Mouse (Mus musculus) neural tube, embryonic 12.5 days (tissue): ENCODE results near the gene Anapc2. TPM values are rescaled to one million over a fixed set of nuclear protein-coding genes. Genes with fewer than 3 reads are reported as not detected.
A peak's percentile ranks its signal among the peaks of the same experiment; 100 is the strongest.

Experiments used
- ATAC-seq: fragments of 200-750 bp; cut with Nextera tagmentation; 2 replicates; pipeline ENCODE4 v1.8.0; 2017; ENCODE audit warnings: low read depth, mild to moderate bottlenecking, moderate TSS enrichment, moderate library complexity; ENCODE audit not compliant: low FRiP score
- H3K27ac ChIP-seq: fragments of 300-500 bp; sonication (generic); 2 replicates; pipeline ENCODE4 v1.5.1; 2016
- H3K27me3 ChIP-seq: fragments of 300-500 bp; sonication (generic); replicated peaks from 2 replicates; pipeline ENCODE4 v1.6.1; 2016; ENCODE audit warnings: mild to moderate bottlenecking
- H3K36me3 ChIP-seq: fragments of 300-500 bp; sonication (generic); 2 replicates; pipeline ENCODE4 v1.6.1; 2016; ENCODE audit warnings: mild to moderate bottlenecking
- H3K4me1 ChIP-seq: fragments of 300-500 bp; sonication (generic); 2 replicates; pipeline ENCODE4 v1.6.1; 2016
- H3K4me2 ChIP-seq: fragments of 300-500 bp; sonication (generic); replicated peaks from 2 replicates; pipeline ENCODE4 v1.6.1; 2016; ENCODE audit warnings: mild to moderate bottlenecking
- H3K4me3 ChIP-seq: fragments of 300-500 bp; sonication (generic); 2 replicates; pipeline ENCODE4 v1.5.1; 2016
- H3K9ac ChIP-seq: fragments of 300-500 bp; sonication (generic); 2 replicates; pipeline ENCODE4 v1.6.1; 2016; ENCODE audit warnings: mild to moderate bottlenecking
- H3K9me3 ChIP-seq: fragments of 300-500 bp; sonication (generic); 2 replicates; pipeline ENCODE4 v1.6.1; 2016; ENCODE audit warnings: mild to moderate bottlenecking
- WGBS: fragments of 180-500 bp; shearing (Covaris S2); methylation state at CpG from one replicate; pipeline ENCODE4 v1.1.7; 2016; 5-methylcytosine and 5-hydroxymethylcytosine counted together
- polyA plus RNA-seq: library from polyadenylated mRNA; unstranded; fragments of >200 nt; fragmentation: Nextera tagmentation; extraction: Ambion mirVana; gene quantifications from 2 replicates; pipeline ENCODE4 v1.2.1, GENCODE M21; 2016

Anapc2 gene
- polyA plus RNA-seq, 1 experiment from 2014 or later: 142 TPM

GRCm38 (mm10) chr2:25231038-25231437 lies 41.2 kb upstream of the Anapc2 start:
- Histone ChIP-seq H3K9ac (no peak overlapping the region), H3K9me3 (no peaks in the 10 kb centered on the region), H3K4me1 (peaks cover 6% of the 10 kb centered on the region), H3K4me2 (no peak overlapping the region), H3K27ac (no peak overlapping the region), H3K27me3 (peaks cover 9% of the 10 kb centered on the region; the same call in 1 of the 2 replicates), H3K4me3 (no peak overlapping the region), H3K36me3 (no peaks in the 10 kb centered on the region)
- ATAC-seq: no peak
- WGBS: 59% methylated on average over 12 of the region's 12 CpGs

GRCm38 (mm10) chr2:25233421-25233820 lies 38.9 kb upstream of the Anapc2 start:
- no peak for ATAC-seq
- no peaks in the 10 kb centered on the region for H3K36me3 ChIP-seq
- no peak overlapping the region for H3K4me3 ChIP-seq
- H3K27me3 ChIP-seq: peaks cover 9% of the 10 kb centered on the region; the same call in 1 of the 2 replicates
- H3K9me3 ChIP-seq: no peaks in the 10 kb centered on the region
- no peak overlapping the region for H3K4me2 ChIP-seq
- no peak overlapping the region for H3K27ac ChIP-seq
- no peak overlapping the region for H3K9ac ChIP-seq
- 79% methylated on average over 4 of the region's 4 CpGs for WGBS
- peaks cover 6% of the 10 kb centered on the region for H3K4me1 ChIP-seq

- peaks cover 9% of the 10 kb centered on the region; the same call in 1 of the 2 replicates for H3K27me3 ChIP-seq
- no peak within 1 kb of the TSS for H3K9ac ChIP-seq
- no peak within 1 kb of the TSS for H3K27ac ChIP-seq
- H3K4me1 ChIP-seq: peaks cover 1% of the 10 kb centered on the region
- no peaks in the 10 kb centered on the region for H3K36me3 ChIP-seq
- H3K4me2 ChIP-seq: no peak within 1 kb of the TSS
- no peaks in the 10 kb centered on the region for H3K9me3 ChIP-seq
- no peak within 1 kb of the TSS for H3K4me3 ChIP-seq
- 94% methylated on average over 3 of the region's 3 CpGs for WGBS
- no peak for ATAC-seq
Measured at GRCm38 (mm10) chr2:25234050-25234449, 38.2 kb upstream of the Anapc2 start, which contains the start of gene Slc34a3. Slc34a3 (minus strand) TSS chr2:25234364.

DNA sequence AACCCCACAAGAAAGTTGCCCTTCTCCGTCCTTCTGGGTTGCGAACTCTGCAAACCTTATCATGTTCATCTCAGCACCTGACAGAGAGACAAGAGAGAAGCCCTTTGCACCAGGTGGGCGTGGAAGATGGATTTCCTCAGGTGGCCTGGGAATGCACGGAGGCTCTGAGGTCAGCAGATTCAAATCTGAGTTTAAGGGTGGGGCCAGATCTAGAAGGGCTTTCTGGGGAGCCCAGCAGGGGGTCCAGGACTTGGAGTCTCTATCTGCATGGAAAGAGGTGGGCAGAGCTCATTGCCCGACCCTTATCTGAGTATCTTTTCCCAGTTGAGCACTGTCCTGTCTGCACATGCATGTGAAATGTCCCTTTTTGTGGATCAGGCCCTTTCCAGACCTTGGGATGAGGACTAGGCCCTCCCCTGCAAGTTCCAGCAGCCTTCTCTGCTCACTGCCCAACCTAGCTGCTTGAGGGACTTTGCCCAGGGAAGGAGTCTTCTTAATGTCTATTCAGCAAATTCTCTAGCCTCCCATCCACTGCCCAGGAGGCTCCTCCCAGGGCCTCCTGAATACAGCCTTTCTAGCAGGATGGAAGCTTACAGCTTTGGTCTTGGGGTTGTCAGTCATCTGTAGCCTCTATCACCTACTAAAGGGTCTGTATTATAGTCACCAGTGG lies 37.6 kb upstream of the Anapc2 start:
- no peaks in the 10 kb centered on the region for H3K4me1 ChIP-seq
- H3K4me2 ChIP-seq: no peak overlapping the region
- no peak overlapping the region for H3K4me3 ChIP-seq
- no peaks in the 10 kb centered on the region for H3K9me3 ChIP-seq
- H3K27ac ChIP-seq: no peak overlapping the region
- H3K27me3 ChIP-seq: peaks cover 9% of the 10 kb centered on the region; the same call in 1 of the 2 replicates
- H3K36me3 ChIP-seq: no peaks in the 10 kb centered on the region
- WGBS: 71% methylated on average over 5 of the region's 5 CpGs
- no peak for ATAC-seq
- no peak overlapping the region for H3K9ac ChIP-seq

GRCm38 (mm10) chr2:25236614-25237013 lies 35.7 kb upstream of the Anapc2 start, which contains the start of gene Rnf224:
Rnf224 (minus strand) TSS chr2:25236787.
- peaks cover 7% of the 10 kb centered on the region for H3K4me1 ChIP-seq
- H3K9me3 ChIP-seq: no peaks in the 10 kb centered on the region
- no peak within 1 kb of the TSS for H3K4me2 ChIP-seq
- no peak within 1 kb of the TSS for H3K4me3 ChIP-seq
- no peak within 1 kb of the TSS for H3K9ac ChIP-seq
- 41% methylated on average over 8 of the region's 8 CpGs for WGBS
- peaks cover 7% of the 10 kb centered on the region; the same call in 1 of the 2 replicates for H3K27me3 ChIP-seq
- no peak for ATAC-seq
- H3K27ac ChIP-seq: no peak within 1 kb of the TSS
- no peaks in the 10 kb centered on the region for H3K36me3 ChIP-seq

GRCm38 (mm10) chr2:25237522-25237921 lies 34.8 kb upstream of the Anapc2 start:
- Histone ChIP-seq H3K9ac (no peak overlapping the region), H3K36me3 (no peaks in the 10 kb centered on the region), H3K27me3 (peaks cover 8% of the 10 kb centered on the region), H3K27ac (no peak overlapping the region), H3K4me3 (no peak overlapping the region), H3K4me2 (no peak overlapping the region), H3K4me1 (peaks cover 15% of the 10 kb centered on the region), H3K9me3 (no peaks in the 10 kb centered on the region)
- no peak for ATAC-seq
- 67% methylated on average over 4 of the region's 4 CpGs for WGBS

DNA sequence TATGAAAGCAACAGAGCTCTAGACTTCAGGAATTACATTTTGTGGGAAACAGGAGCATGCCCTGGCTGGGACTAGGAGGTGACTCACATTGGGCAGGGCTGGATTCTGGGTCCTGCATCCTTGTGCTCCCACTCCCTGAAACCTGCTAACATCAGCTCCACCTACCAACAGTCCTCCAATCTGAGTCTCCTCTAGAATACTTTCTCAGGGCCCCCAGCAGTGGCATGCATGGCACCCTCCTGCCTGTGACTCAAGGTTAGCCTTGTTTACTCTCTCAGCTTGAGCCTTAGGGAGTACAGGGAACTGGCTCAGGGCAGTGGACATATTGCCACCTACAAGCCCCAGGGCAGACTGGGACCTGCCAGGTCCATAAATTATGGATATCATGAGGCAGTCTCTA lies 34.2 kb upstream of the Anapc2 start:
- Histone ChIP-seq H3K9ac (no peak overlapping the region), H3K9me3 (no peaks in the 10 kb centered on the region), H3K4me1 (peaks cover 21% of the 10 kb centered on the region), H3K4me2 (no peak overlapping the region), H3K27ac (no peak overlapping the region), H3K27me3 (peaks cover 14% of the 10 kb centered on the region), H3K36me3 (no peaks in the 10 kb centered on the region), H3K4me3 (no peak overlapping the region)
- no peak for ATAC-seq

GRCm38 (mm10) chr2:25239766-25240165 lies 32.5 kb upstream of the Anapc2 start:
- 89% methylated on average over 3 of the region's 3 CpGs for WGBS
- Histone ChIP-seq H3K9ac (no peak overlapping the region), H3K27me3 (peaks cover 17% of the 10 kb centered on the region), H3K9me3 (no peaks in the 10 kb centered on the region), H3K36me3 (no peaks in the 10 kb centered on the region), H3K27ac (no peak overlapping the region), H3K4me1 (peaks cover 21% of the 10 kb centered on the region), H3K4me3 (no peak overlapping the region), H3K4me2 (no peak overlapping the region)
- no peak for ATAC-seq

- no peak overlapping the region for H3K9ac ChIP-seq
- no peak for ATAC-seq
- WGBS: 48% methylated on average over 8 of the region's 8 CpGs
- peaks cover 5% of the 10 kb centered on the region for H3K36me3 ChIP-seq
- no peak overlapping the region for H3K4me3 ChIP-seq
- no peaks in the 10 kb centered on the region for H3K9me3 ChIP-seq
- peak overlapping the region; percentile 94 for H3K4me2 ChIP-seq
- H3K27me3 ChIP-seq: peaks cover 17% of the 10 kb centered on the region
- no peak overlapping the region for H3K27ac ChIP-seq
- H3K4me1 ChIP-seq: peaks cover 21% of the 10 kb centered on the region
Measured at GRCm38 (mm10) chr2:25240310-25240709, 32.0 kb upstream of the Anapc2 start.

DNA sequence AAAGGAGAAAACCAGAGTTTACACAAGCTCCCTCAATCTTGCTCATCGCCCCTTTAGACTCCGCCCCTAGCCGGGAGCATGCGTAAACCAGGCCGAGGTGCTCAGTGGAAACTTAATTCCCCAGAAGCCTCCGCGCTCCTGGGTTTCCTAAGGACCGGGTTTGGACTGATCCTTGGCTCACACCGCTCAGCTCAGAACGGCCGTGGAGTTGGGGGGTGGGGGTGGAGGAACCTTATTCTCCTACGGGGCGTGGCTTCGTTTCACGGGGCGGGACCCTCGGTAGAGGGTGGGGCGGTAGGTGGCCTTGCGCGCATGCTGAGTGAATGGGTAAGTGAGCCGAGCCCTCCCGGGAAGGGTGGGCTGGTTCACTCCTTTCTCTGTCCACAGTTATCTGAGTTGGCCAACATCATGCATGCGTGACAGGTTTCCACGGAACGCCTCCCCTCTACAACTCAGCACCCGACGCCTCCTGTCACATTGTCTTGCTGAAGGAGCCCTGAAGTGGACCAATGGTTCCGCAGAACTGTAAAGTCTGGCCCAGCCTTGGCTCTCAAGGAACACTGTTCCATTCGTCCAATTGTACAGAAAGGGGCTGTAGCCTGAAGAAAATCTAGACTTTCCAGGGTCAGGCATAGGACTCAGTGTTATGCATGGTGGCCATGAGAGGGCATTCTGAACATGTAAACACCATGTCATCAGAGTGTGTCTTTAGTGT lies 31.4 kb upstream of the Anapc2 start:
- 2% methylated on average over 29 of the region's 29 CpGs for WGBS
- peak; percentile 69 for ATAC-seq
- peak overlapping the region; percentile 60 for H3K4me3 ChIP-seq

GRCm38 (mm10) chr2:25241438-25241775 lies 30.9 kb upstream of the Anapc2 start:
- H3K4me2 ChIP-seq: peak overlapping the region; percentile 94
- H3K9me3 ChIP-seq: no peaks in the 10 kb centered on the region
- H3K4me3 ChIP-seq: peak overlapping the region; percentile 60
- 23% methylated on average over 6 of the region's 6 CpGs for WGBS
- H3K4me1 ChIP-seq: peaks cover 21% of the 10 kb centered on the region
- H3K36me3 ChIP-seq: peaks cover 16% of the 10 kb centered on the region
- H3K27me3 ChIP-seq: peaks cover 17% of the 10 kb centered on the region
- ATAC-seq: peak; percentile 26
- peak overlapping the region; percentile 82; the same call in 1 of the 2 replicates for H3K9ac ChIP-seq
- no peak overlapping the region for H3K27ac ChIP-seq

More for the DNA sequence above, 31.4 kb upstream of the Anapc2 start:
- Histone ChIP-seq H3K27ac (no peak overlapping the region), H3K36me3 (peaks cover 11% of the 10 kb centered on the region), H3K9ac (peak overlapping the region; percentile 5; the same call in 1 of the 2 replicates), H3K27me3 (peaks cover 17% of the 10 kb centered on the region), H3K4me2 (peak overlapping the region; percentile 94), H3K4me1 (peaks cover 21% of the 10 kb centered on the region), H3K9me3 (no peaks in the 10 kb centered on the region)

GRCm38 (mm10) chr2:25242101-25242506 lies 30.2 kb upstream of the Anapc2 start, which contains the start of the genes Rnf208 and Cysrt1:
Rnf208 (plus strand) TSS chr2:25242255.
Cysrt1 (minus strand) TSS chr2:25242452.
- H3K9ac ChIP-seq: peak within 1 kb of the TSS; percentile 82
- peaks cover 17% of the 10 kb centered on the region for H3K27me3 ChIP-seq
- H3K4me2 ChIP-seq: peak within 1 kb of the TSS; percentile 94
- H3K27ac ChIP-seq: no peak within 1 kb of the TSS
- H3K9me3 ChIP-seq: no peaks in the 10 kb centered on the region
- peak; percentile 39 for ATAC-seq
- H3K4me1 ChIP-seq: peaks cover 21% of the 10 kb centered on the region
- peaks cover 22% of the 10 kb centered on the region for H3K36me3 ChIP-seq
- peak within 1 kb of the TSS; percentile 60 for H3K4me3 ChIP-seq
- WGBS: under 1% methylated on average over 54 of the region's 59 CpGs
